Mouse (Mus musculus) CH12.LX (cell line): Measurements from ENCODE around the gene Dnah3. TPM values are rescaled to one million over a fixed set of nuclear protein-coding genes. Genes with fewer than 3 reads are reported as not detected.

Source experiments
- DNase-seq: peaks from one replicate; pipeline ENCODE4 v3.0.0-alpha.2; 2013; ENCODE audit errors: extremely low read depth
- H3K27ac ChIP-seq: 2 replicates; pipeline ENCODE4 v1.5.1; 2012; ENCODE audit warnings: low read depth, mild to moderate bottlenecking, control low read depth, moderate library complexity; ENCODE audit not compliant: insufficient read depth
- H3K27me3 ChIP-seq: replicated peaks from 2 replicates; pipeline ENCODE3; 2012; ENCODE audit warnings: inconsistent platforms
- H3K36me3 ChIP-seq, 2 experiments: replicated peaks in 1 of 2; 2 replicates each; pipeline versions ENCODE3 to v1.6.1; 2012; ENCODE audit warnings: inconsistent platforms in 1 of 2, low read length in 1 of 2, mild to moderate bottlenecking in 1 of 2, mixed read lengths in 1 of 2, moderate library complexity in 1 of 2; ENCODE audit not compliant: control insufficient read depth in 1 of 2, insufficient read depth in 1 of 2
- H3K4me1 ChIP-seq, 2 experiments: 2 replicates each; pipeline ENCODE4 v1.6.1; 2012; ENCODE audit warnings: inconsistent platforms in 1 of 2, moderate library complexity in 1 of 2; ENCODE audit not compliant: insufficient read depth in 2 of 2, control insufficient read depth in 1 of 2
- H3K4me2 ChIP-seq: 2 replicates; pipeline ENCODE4 v1.6.1; 2012; ENCODE audit warnings: low read depth, mild to moderate bottlenecking, control low read depth; ENCODE audit not compliant: poor library complexity, insufficient read depth, severe bottlenecking
- H3K4me3 ChIP-seq, 3 experiments: fragments of 150-350 bp in 1 of 3; sonication (generic) in 1 of 3; replicated peaks in 1 of 3; 2 replicates each; pipeline versions ENCODE3 to v1.5.1; 2011 to 2012; ENCODE audit warnings: low read depth in 2 of 3, low read length in 2 of 3, mild to moderate bottlenecking in 2 of 3, moderate library complexity in 2 of 3, control low read depth in 1 of 3, improper control_type of control experiment in 1 of 3, inconsistent platforms in 1 of 3, mixed read lengths in 1 of 3; ENCODE audit not compliant: poor library complexity in 1 of 3
- H3K79me2 ChIP-seq: replicated peaks from 2 replicates; pipeline ENCODE4 v1.6.1; 2012; ENCODE audit warnings: mild to moderate bottlenecking, moderate library complexity; ENCODE audit not compliant: control insufficient read depth, poor library complexity, insufficient read depth, severe bottlenecking; ENCODE audit errors: extremely low read depth
- H3K9ac ChIP-seq: 2 replicates; pipeline ENCODE4 v1.6.1; 2012; ENCODE audit warnings: low read depth, mild to moderate bottlenecking, control low read depth, moderate library complexity; ENCODE audit not compliant: insufficient read depth
- H3K9me3 ChIP-seq: replicated peaks from 2 replicates; pipeline ENCODE3; 2012; ENCODE audit warnings: low read length, inconsistent platforms, mixed read lengths
- BHLHE40 ChIP-seq: IDR thresholded peaks from 2 replicates; pipeline ENCODE4 v1.6.1; 2011; ENCODE audit warnings: mild to moderate bottlenecking, low read depth, low read length, improper control_type of control experiment
- CHD1 ChIP-seq: IDR thresholded peaks from 2 replicates; pipeline ENCODE4 v1.6.1; 2012; ENCODE audit warnings: low read depth, low read length, improper control_type of control experiment, inconsistent platforms
- CHD2 ChIP-seq: IDR thresholded peaks from 2 replicates; pipeline ENCODE4 v1.6.1; 2011; ENCODE audit warnings: low read length, improper control_type of control experiment
- CTCF ChIP-seq, 2 experiments: IDR thresholded peaks in 1 of 2; conservative IDR thresholded peaks in 1 of 2; 2 replicates each; pipeline ENCODE4 v1.5.1; 2011 to 2012; ENCODE audit warnings: low read depth in 2 of 2, low read length in 2 of 2, improper control_type of control experiment in 1 of 2, inconsistent platforms in 1 of 2, mild to moderate bottlenecking in 1 of 2, moderate library complexity in 1 of 2
- E2F4 ChIP-seq: IDR thresholded peaks from 2 replicates; pipeline ENCODE4 v1.6.1; 2011; ENCODE audit warnings: low read depth, low read length, improper control_type of control experiment; ENCODE audit not compliant: insufficient replicate concordance
- EP300 ChIP-seq: IDR thresholded peaks from 2 replicates; pipeline ENCODE4 v1.6.1; 2011; ENCODE audit warnings: low read length, improper control_type of control experiment
- ETS1 ChIP-seq: conservative IDR thresholded peaks from 2 replicates; pipeline ENCODE4 v1.6.1; 2012; ENCODE audit warnings: low read depth, mild to moderate bottlenecking, inconsistent platforms, low read length, improper control_type of control experiment, moderate library complexity
- GABPA ChIP-seq: IDR thresholded peaks from 2 replicates; pipeline ENCODE4 v1.6.1; 2012; ENCODE audit warnings: low read depth, low read length, improper control_type of control experiment, inconsistent platforms; ENCODE audit not compliant: insufficient replicate concordance
- IRF4 ChIP-seq: IDR thresholded peaks from 2 replicates; pipeline ENCODE4 v1.6.1; 2014; ENCODE audit warnings: low read depth, mild to moderate bottlenecking, inconsistent platforms, low read length, improper control_type of control experiment
- JUND ChIP-seq: conservative IDR thresholded peaks from 2 replicates; pipeline ENCODE4 v1.6.1; 2011; ENCODE audit warnings: low read depth, low read length, improper control_type of control experiment
- KAT2A ChIP-seq: IDR thresholded peaks from 2 replicates; pipeline ENCODE4 v1.6.1; 2012; ENCODE audit warnings: low read length, improper control_type of control experiment, inconsistent platforms; ENCODE audit not compliant: insufficient replicate concordance
- MAX ChIP-seq: IDR thresholded peaks from 2 replicates; pipeline ENCODE4 v1.6.1; 2011; ENCODE audit warnings: low read length, improper control_type of control experiment
- MAZ ChIP-seq: IDR thresholded peaks from 2 replicates; pipeline ENCODE4 v1.6.1; 2012; ENCODE audit warnings: low read depth, mild to moderate bottlenecking, inconsistent platforms, low read length, improper control_type of control experiment, moderate library complexity
- MYC ChIP-seq: IDR thresholded peaks from 2 replicates; pipeline ENCODE4 v1.6.1; 2011; ENCODE audit warnings: low read depth, mild to moderate bottlenecking, improper control_type of control experiment, low read length
- NELFE ChIP-seq: IDR thresholded peaks from 2 replicates; pipeline ENCODE4 v1.6.1; 2011; ENCODE audit warnings: low read depth, low read length, improper control_type of control experiment
- PAX5 ChIP-seq: IDR thresholded peaks from 2 replicates; pipeline ENCODE4 v1.6.1; 2012; ENCODE audit warnings: low read length, inconsistent platforms, mixed read lengths
- RAD21 ChIP-seq: IDR thresholded peaks from 2 replicates; pipeline ENCODE4 v1.6.1; 2011; ENCODE audit warnings: low read depth, mild to moderate bottlenecking, low read length, improper control_type of control experiment, moderate library complexity
- RCOR1 ChIP-seq: conservative IDR thresholded peaks from 2 replicates; pipeline ENCODE4 v1.6.1; 2012; ENCODE audit warnings: low read depth, mild to moderate bottlenecking, inconsistent platforms, low read length, improper control_type of control experiment
- SIN3A ChIP-seq: IDR thresholded peaks from 2 replicates; pipeline ENCODE4 v1.6.1; 2012; ENCODE audit warnings: low read length, improper control_type of control experiment, inconsistent platforms
- SMC3 ChIP-seq: IDR thresholded peaks from 2 replicates; pipeline ENCODE4 v1.6.1; 2011; ENCODE audit warnings: low read depth, low read length, improper control_type of control experiment
- TBP ChIP-seq: conservative IDR thresholded peaks from 2 replicates; pipeline ENCODE4 v1.6.1; 2011; ENCODE audit warnings: low read depth, low read length, improper control_type of control experiment
- UBTF ChIP-seq: IDR thresholded peaks from 2 replicates; pipeline ENCODE4 v1.6.1; 2012; ENCODE audit warnings: low read depth, mild to moderate bottlenecking, inconsistent platforms, low read length, improper control_type of control experiment, moderate library complexity
- USF1 ChIP-seq: IDR thresholded peaks from 2 replicates; pipeline ENCODE4 v1.6.1; 2014; ENCODE audit warnings: low read depth, mild to moderate bottlenecking, inconsistent platforms, low read length, improper control_type of control experiment
- USF2 ChIP-seq: conservative IDR thresholded peaks from 2 replicates; pipeline ENCODE4 v1.6.1; 2011; ENCODE audit warnings: low read depth, low read length, improper control_type of control experiment
- ZC3H11A ChIP-seq: IDR thresholded peaks from 2 replicates; pipeline ENCODE4 v1.6.1; 2012; ENCODE audit warnings: low read depth, mild to moderate bottlenecking, inconsistent platforms, low read length, improper control_type of control experiment
- ZKSCAN1 ChIP-seq: IDR thresholded peaks from 2 replicates; pipeline ENCODE4 v1.6.1; 2012; ENCODE audit warnings: low read depth, inconsistent platforms, low read length, improper control_type of control experiment, borderline replicate concordance
- ZMIZ1 ChIP-seq: IDR thresholded peaks from 2 replicates; pipeline ENCODE4 v1.6.1; 2012; ENCODE audit warnings: low read depth, mild to moderate bottlenecking, inconsistent platforms, low read length, improper control_type of control experiment
- dilution Hi-C: fragments of 300-500 bp; cut with MboI; formaldehyde crosslinking; loops from 2 replicates; pipeline ENCODE4 v1.14.3; 2020; ENCODE audit warnings: low sequenced_read_pairs; ENCODE audit not compliant: extremely low pct_unique_long_range_greater_than_20kb, extremely low pct_ligation_motif_present
- in situ Hi-C: fragments of 300-500 bp; cut with MboI; formaldehyde crosslinking; loops from 3 replicates; pipeline ENCODE4 v1.14.3; 2019; ENCODE audit warnings: low sequenced_read_pairs, low pct_ligation_motif_present, low pct_unique_long_range_greater_than_20kb, mixed read lengths
- polyA plus RNA-seq: library from polyadenylated mRNA; unstranded; fragments of >175 nt; gene quantifications from 2 replicates; pipeline ENCODE4 v1.2.1, GENCODE M21; 2012; ENCODE audit warnings: low read depth; ENCODE audit not compliant: insufficient read length
- total RNA-seq, 2 experiments: library from RNA; depleted of rRNA; stranded (reverse); fragments of 300-350 nt in 1 of 2; fragments of >200 nt in 1 of 2; gene quantifications; 2 replicates each; pipeline ENCODE4 v1.2.3; 2012 to 2014

The Dnah3 gene
- total and polyA plus RNA-seq, 3 experiments: not detected

DNA sequence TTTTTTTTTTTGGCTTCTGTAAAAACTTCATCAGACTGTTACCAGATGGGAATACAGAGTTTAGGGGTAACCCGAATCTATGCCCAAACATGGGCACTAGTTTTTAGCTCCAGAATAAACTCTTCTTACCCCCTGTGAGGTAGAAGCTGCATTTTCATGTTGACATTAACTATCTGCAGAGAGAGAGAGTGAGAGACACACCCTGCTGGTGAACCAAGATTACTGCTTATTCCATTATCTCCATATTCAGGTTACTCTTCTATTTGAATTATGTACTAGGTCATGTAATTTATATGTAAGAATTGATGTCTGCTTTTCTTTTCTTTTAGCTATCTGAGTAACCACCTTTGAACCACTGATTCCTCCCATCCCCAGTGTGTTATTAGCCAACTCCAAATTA lies 31.0 kb downstream of the Dnah3 start:
- in situ Hi-C loops: loop anchor here (25.0 kb wide), 1 partner anchor 202 kb away; no protein-coding TSS in a partner anchor
- DNase-seq: peak; percentile 5
- no peak overlapping the region for H3K4me3 ChIP-seq

DNA sequence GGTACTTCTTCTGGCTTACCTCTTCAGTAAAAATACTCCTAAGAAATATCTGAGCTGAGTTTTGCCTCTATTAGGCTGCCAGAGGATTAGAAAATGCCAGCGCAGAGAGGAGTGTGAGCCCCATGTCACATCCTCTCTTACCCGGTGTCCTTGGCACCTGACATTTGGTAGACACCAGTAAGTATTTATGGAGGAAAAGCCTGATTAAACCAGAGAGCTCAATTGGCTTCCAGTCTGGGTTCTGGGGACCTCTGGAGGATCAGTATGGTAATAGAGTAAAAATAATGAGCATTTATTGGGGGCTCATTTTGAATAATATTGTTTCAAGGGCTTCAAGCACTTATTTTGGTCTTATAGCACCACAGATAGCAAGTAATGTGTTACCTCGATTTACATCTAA lies 39.6 kb downstream of the Dnah3 start:
- no peak for DNase-seq
- dilution Hi-C loops: no loop called here
- no peaks in the 10 kb centered on the region for H3K4me1 ChIP-seq

More for the DNA sequence above, 31.0 kb downstream of the Dnah3 start:
- H3K27ac ChIP-seq: no peak overlapping the region
- TF ChIP-seq ETS1: no peak
- TF ChIP-seq CTCF (conservative IDR thresholded peaks at IDR 0.05 in 1 of 2, IDR thresholded peaks at IDR 0.05 in 1 of 2; ENCODE audit: low read depth in 2 of 2, low read length in 2 of 2): peak in 1 of 2 experiments; percentile 48; a peak in 2 of 4 replicates
- TF ChIP-seq MAZ: no peak
- TF ChIP-seq SMC3: peak; percentile 50
- peak; percentile 26 for TF ChIP-seq RAD21
- TF ChIP-seq, all 38 proteins: peak for 3
- no peaks in the 10 kb centered on the region for H3K36me3 ChIP-seq
- H3K4me1 ChIP-seq: peaks cover 0 to 6% of the 10 kb centered on the region in 2 experiments; a peak in 2 of 4 replicates
- H3K27me3 ChIP-seq: no peaks in the 10 kb centered on the region
- H3K79me2 ChIP-seq: no peaks in the 10 kb centered on the region
- H3K4me2 ChIP-seq: no peak overlapping the region
- H3K9me3 ChIP-seq: no peaks in the 10 kb centered on the region
- dilution Hi-C loops: no loop called here
- H3K9ac ChIP-seq: no peak overlapping the region

DNA sequence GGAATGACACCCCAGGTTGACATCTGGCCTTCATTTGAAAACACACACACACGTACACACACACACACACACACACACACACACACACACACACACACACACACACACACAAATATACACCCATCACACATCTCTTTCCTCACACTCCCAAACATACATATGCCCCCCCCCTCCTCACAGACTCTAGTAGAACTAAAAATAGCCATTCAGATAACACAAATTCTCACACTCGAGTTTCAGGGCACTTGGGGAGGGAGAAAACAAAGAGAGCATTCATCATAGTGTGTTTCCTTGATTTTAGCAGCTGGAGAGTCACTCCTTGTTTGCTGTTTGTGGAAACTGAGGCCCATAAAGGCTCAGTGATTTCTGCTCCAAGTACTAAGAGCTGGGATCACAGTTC lies 41.1 kb downstream of the Dnah3 start:
- dilution Hi-C loops (no loop called here), in situ Hi-C loops (loop anchor here (25.0 kb wide), 1 partner anchor 192 kb away; no protein-coding TSS in a partner anchor)
- no peaks in the 10 kb centered on the region for H3K79me2 ChIP-seq
- H3K36me3 ChIP-seq: no peaks in the 10 kb centered on the region
- H3K9ac ChIP-seq: no peak overlapping the region
- H3K9me3 ChIP-seq: no peaks in the 10 kb centered on the region
- no peak for DNase-seq
- no peaks in the 10 kb centered on the region for H3K4me1 ChIP-seq
- H3K27ac ChIP-seq: no peak overlapping the region
- no peak overlapping the region for H3K4me3 ChIP-seq
- TF ChIP-seq EP300 (no peak), JUND (no peak), CHD1 (no peak), ZKSCAN1 (no peak), SIN3A (no peak), UBTF (no peak), CTCF (conservative IDR thresholded peaks at IDR 0.05 in 1 of 2, IDR thresholded peaks at IDR 0.05 in 1 of 2; ENCODE audit: low read depth in 2 of 2, low read length in 2 of 2) (no peak), PAX5 (no peak), USF2 (no peak), SMC3 (no peak), NELFE (no peak), MAX (no peak), USF1 (no peak), ZMIZ1 (no peak), CHD2 (no peak), MYC (no peak)
- no peaks in the 10 kb centered on the region for H3K27me3 ChIP-seq
- no peak overlapping the region for H3K4me2 ChIP-seq

More for the DNA sequence above, 39.6 kb downstream of the Dnah3 start:
- no peak overlapping the region for H3K4me2 ChIP-seq
- no peak overlapping the region for H3K4me3 ChIP-seq
- no peaks in the 10 kb centered on the region for H3K36me3 ChIP-seq
- no peaks in the 10 kb centered on the region for H3K79me2 ChIP-seq
- in situ Hi-C loops: loop anchor here (25.0 kb wide), 1 partner anchor 193 kb away; no protein-coding TSS in a partner anchor
- TF ChIP-seq RCOR1 (no peak), MAZ (no peak), ZC3H11A (no peak), MAX (no peak), RAD21 (no peak; the same call in 1 of the 2 replicates), SIN3A (no peak), MYC (no peak), EP300 (no peak), KAT2A (no peak), CTCF (conservative IDR thresholded peaks at IDR 0.05 in 1 of 2, IDR thresholded peaks at IDR 0.05 in 1 of 2; ENCODE audit: low read depth in 2 of 2, low read length in 2 of 2) (no peak), TBP (no peak), ZMIZ1 (no peak), GABPA (no peak), BHLHE40 (no peak), IRF4 (no peak), E2F4 (no peak)
- no peak overlapping the region for H3K27ac ChIP-seq
- H3K27me3 ChIP-seq: no peaks in the 10 kb centered on the region
- H3K9me3 ChIP-seq: no peaks in the 10 kb centered on the region
- H3K9ac ChIP-seq: no peak overlapping the region
